Mouse (Mus musculus) forebrain, embryonic 14.5 days (tissue): Measurements from ENCODE around the gene Cat. TPM values are rescaled to one million over a fixed set of nuclear protein-coding genes. Genes with fewer than 3 reads are reported as not detected.

Experiments
- ATAC-seq: fragments of 200-750 bp; cut with Nextera tagmentation; 2 replicates; pipeline ENCODE4 v1.8.0; 2017; ENCODE audit warnings: mild to moderate bottlenecking, moderate library complexity
- DNase-seq: peaks from one replicate; pipeline ENCODE4 v3.0.0-alpha.2; 2015; ENCODE audit warnings: low spot score
- H3K27ac ChIP-seq: fragments of 300-500 bp; sonication (generic); 2 replicates; pipeline ENCODE4 v1.5.1; 2014; ENCODE audit warnings: low read depth, mild to moderate bottlenecking, control low read depth, low read length, moderate library complexity
- H3K27me3 ChIP-seq: fragments of 300-500 bp; sonication (generic); replicated peaks from 2 replicates; pipeline ENCODE4 v1.6.1; 2014; ENCODE audit warnings: low read length, control low read depth, mixed read lengths; ENCODE audit not compliant: control insufficient read depth, insufficient read depth
- H3K36me3 ChIP-seq: fragments of 300-500 bp; sonication (generic); 2 replicates; pipeline ENCODE4 v1.6.1; 2014; ENCODE audit warnings: low read length, control low read depth; ENCODE audit not compliant: control insufficient read depth, insufficient read depth
- H3K4me1 ChIP-seq: fragments of 300-500 bp; sonication (generic); 2 replicates; pipeline ENCODE4 v1.6.1; 2014; ENCODE audit warnings: antibody characterized with exemption, low read length, control low read depth; ENCODE audit not compliant: control insufficient read depth, insufficient read depth
- H3K4me2 ChIP-seq: fragments of 300-500 bp; sonication (generic); 2 replicates; pipeline ENCODE4 v1.6.1; 2014; ENCODE audit warnings: mild to moderate bottlenecking, control low read depth, low read length
- H3K4me3 ChIP-seq: fragments of 300-500 bp; sonication (generic); 2 replicates; pipeline ENCODE4 v1.5.1; 2014; ENCODE audit warnings: low read depth, low read length, control low read depth
- H3K9ac ChIP-seq: fragments of 300-500 bp; sonication (generic); 2 replicates; pipeline ENCODE4 v1.6.1; 2014; ENCODE audit warnings: mild to moderate bottlenecking, low read length, control low read depth, moderate library complexity
- H3K9me3 ChIP-seq: fragments of 300-500 bp; sonication (generic); replicated peaks from 2 replicates; pipeline ENCODE4 v1.6.1; 2016; ENCODE audit warnings: low read length, control low read depth, mixed read lengths; ENCODE audit not compliant: control insufficient read depth
- WGBS: fragments of 180-500 bp; shearing (Covaris S2); extraction: QIAGEN DNeasy Blood & Tissue Kit; methylation state at CpG from one replicate; pipeline ENCODE4 v1.1.7; 2014; 5-methylcytosine and 5-hydroxymethylcytosine counted together
- polyA plus RNA-seq: library from polyadenylated mRNA; unstranded; fragments of >200 nt; fragmentation: Nextera tagmentation; extraction: Ambion mirVana; gene quantifications from 2 replicates; pipeline ENCODE4 v1.2.1, GENCODE M21; 2014

Gene Cat
- polyA plus RNA-seq, 1 experiment from 2014 or later: 81.9 TPM

- WGBS: 90% methylated on average over 11 of the region's 11 CpGs
Observed at GRCm38 (mm10) chr2:103439071-103439622, 45.8 kb downstream of the Cat start.

GRCm38 (mm10) chr2:103436534-103436933 is 48.4 kb downstream of the Cat start:
- no peaks in the 10 kb centered on the region for H3K36me3 ChIP-seq
- no peak for ATAC-seq
- H3K9me3 ChIP-seq: no peaks in the 10 kb centered on the region
- H3K27me3 ChIP-seq: no peaks in the 10 kb centered on the region
- no peaks in the 10 kb centered on the region for H3K4me1 ChIP-seq
- no peak overlapping the region for H3K27ac ChIP-seq
- H3K4me3 ChIP-seq: no peak overlapping the region
- no peak overlapping the region for H3K4me2 ChIP-seq
- no peak for DNase-seq
- WGBS: 75% methylated on average over 5 of the region's 5 CpGs
- H3K9ac ChIP-seq: no peak overlapping the region

More at GRCm38 (mm10) chr2:103439071-103439622, 45.8 kb downstream of the Cat start:
- no peaks in the 10 kb centered on the region for H3K4me1 ChIP-seq
- no peak overlapping the region for H3K27ac ChIP-seq
- H3K9me3 ChIP-seq: no peaks in the 10 kb centered on the region
- H3K27me3 ChIP-seq: no peaks in the 10 kb centered on the region
- no peak overlapping the region for H3K9ac ChIP-seq
- no peaks in the 10 kb centered on the region for H3K36me3 ChIP-seq
- no peak overlapping the region for H3K4me3 ChIP-seq
- no peak; the same call in 1 of the 2 replicates for ATAC-seq
- no peak for DNase-seq
- H3K4me2 ChIP-seq: no peak overlapping the region

GRCm38 (mm10) chr2:103435110-103435509 is 49.9 kb downstream of the Cat start:
- Histone ChIP-seq H3K9me3 (no peaks in the 10 kb centered on the region), H3K4me2 (no peak overlapping the region), H3K36me3 (no peaks in the 10 kb centered on the region), H3K4me3 (no peak overlapping the region), H3K9ac (no peak overlapping the region), H3K27ac (no peak overlapping the region), H3K27me3 (no peaks in the 10 kb centered on the region), H3K4me1 (no peaks in the 10 kb centered on the region)
- DNase-seq (no peak), ATAC-seq (no peak)
- WGBS: 82% methylated on average over 2 of the region's 2 CpGs

GRCm38 (mm10) chr2:103432695-103433275 is 52.2 kb downstream of the Cat start:
- no peak overlapping the region for H3K4me3 ChIP-seq
- no peak for ATAC-seq
- no peak overlapping the region for H3K4me2 ChIP-seq
- 87% methylated on average over 8 of the region's 8 CpGs for WGBS
- H3K9me3 ChIP-seq: no peaks in the 10 kb centered on the region
- DNase-seq: no peak
- no peak overlapping the region for H3K9ac ChIP-seq
- H3K27me3 ChIP-seq: no peaks in the 10 kb centered on the region
- no peaks in the 10 kb centered on the region for H3K4me1 ChIP-seq
- H3K36me3 ChIP-seq: no peaks in the 10 kb centered on the region
- H3K27ac ChIP-seq: no peak overlapping the region

- ATAC-seq: no peak
- H3K9ac ChIP-seq: no peak overlapping the region
- no peak overlapping the region for H3K4me2 ChIP-seq
- H3K27ac ChIP-seq: no peak overlapping the region
- no peak for DNase-seq
- no peaks in the 10 kb centered on the region for H3K36me3 ChIP-seq
- no peaks in the 10 kb centered on the region for H3K27me3 ChIP-seq
- no peaks in the 10 kb centered on the region for H3K4me1 ChIP-seq
- WGBS: 62% methylated on average over 1 of the region's 1 CpGs
- no peak overlapping the region for H3K4me3 ChIP-seq
- H3K9me3 ChIP-seq: no peaks in the 10 kb centered on the region
Observed at GRCm38 (mm10) chr2:103430712-103431111, 54.2 kb downstream of the Cat start.

GRCm38 (mm10) chr2:103428356-103428755 is 56.6 kb downstream of the Cat start:
- Histone ChIP-seq H3K4me3 (no peak overlapping the region), H3K4me2 (no peak overlapping the region), H3K4me1 (peaks cover 2% of the 10 kb centered on the region; the same call in 1 of the 2 replicates), H3K27me3 (no peaks in the 10 kb centered on the region), H3K9me3 (no peaks in the 10 kb centered on the region), H3K9ac (no peak overlapping the region), H3K27ac (no peak overlapping the region), H3K36me3 (no peaks in the 10 kb centered on the region)
- 91% methylated on average over 3 of the region's 3 CpGs for WGBS
- ATAC-seq (no peak), DNase-seq (no peak)

GRCm38 (mm10) chr2:103425456-103426063 is 59.4 kb downstream of the Cat start:
- DNase-seq (no peak), ATAC-seq (no peak)
- Histone ChIP-seq H3K4me3 (no peak overlapping the region), H3K36me3 (no peaks in the 10 kb centered on the region), H3K9me3 (no peaks in the 10 kb centered on the region), H3K4me1 (peaks cover 2% of the 10 kb centered on the region; the same call in 1 of the 2 replicates), H3K4me2 (no peak overlapping the region), H3K9ac (no peak overlapping the region), H3K27ac (no peak overlapping the region), H3K27me3 (no peaks in the 10 kb centered on the region)
- 84% methylated on average over 11 of the region's 11 CpGs for WGBS

GRCm38 (mm10) chr2:103424349-103425026 is 60.5 kb downstream of the Cat start:
- peaks cover 2% of the 10 kb centered on the region; the same call in 1 of the 2 replicates for H3K4me1 ChIP-seq
- no peak overlapping the region for H3K4me3 ChIP-seq
- H3K36me3 ChIP-seq: no peaks in the 10 kb centered on the region
- H3K4me2 ChIP-seq: peak overlapping the region; percentile 14; the same call in 1 of the 2 replicates
- no peaks in the 10 kb centered on the region for H3K27me3 ChIP-seq
- H3K27ac ChIP-seq: no peak overlapping the region
- H3K9ac ChIP-seq: no peak overlapping the region
- DNase-seq: peak; percentile 78
- ATAC-seq: peak; percentile 66
- 15% methylated on average over 12 of the region's 12 CpGs for WGBS
- no peaks in the 10 kb centered on the region for H3K9me3 ChIP-seq
